Mouse (Mus musculus) intestine, embryonic 14.5 days (tissue): ENCODE data around the gene Lrrc18. TPM values are rescaled to one million over a fixed set of nuclear protein-coding genes. Genes with fewer than 3 reads are reported as not detected.
A peak's percentile ranks its signal among the peaks of the same experiment; 100 is the strongest.

ENCODE experiments used
- ATAC-seq: fragments of 200-750 bp; cut with Nextera tagmentation; replicated peaks from 2 replicates; pipeline ENCODE4 v1.8.0; 2017; ENCODE audit warnings: low read depth, moderate number of reproducible peaks, moderate TSS enrichment, moderate library complexity; ENCODE audit not compliant: low FRiP score, low TSS enrichment
- DNase-seq: peaks from one replicate; pipeline ENCODE4 v3.0.0-alpha.2; 2018; ENCODE audit warnings: low spot score
- H3K27ac ChIP-seq: fragments of 300-500 bp; sonication (generic); 2 replicates; pipeline ENCODE4 v1.5.1; 2014; ENCODE audit warnings: low read depth, mild to moderate bottlenecking, control low read depth
- H3K27me3 ChIP-seq: fragments of 300-500 bp; sonication (generic); replicated peaks from 2 replicates; pipeline ENCODE4 v1.6.1; 2014; ENCODE audit warnings: low read length, control low read depth; ENCODE audit not compliant: control insufficient read depth, insufficient read depth
- H3K36me3 ChIP-seq: fragments of 300-500 bp; sonication (generic); 2 replicates; pipeline ENCODE4 v1.6.1; 2014; ENCODE audit warnings: low read length, control low read depth; ENCODE audit not compliant: control insufficient read depth, insufficient read depth
- H3K4me1 ChIP-seq: fragments of 300-500 bp; sonication (generic); replicated peaks from 2 replicates; pipeline ENCODE4 v1.6.1; 2014; ENCODE audit warnings: low read length, control low read depth, mixed read lengths; ENCODE audit not compliant: control insufficient read depth, insufficient read depth
- H3K4me2 ChIP-seq: fragments of 300-500 bp; sonication (generic); 2 replicates; pipeline ENCODE4 v1.6.1; 2014; ENCODE audit warnings: low read length
- H3K4me3 ChIP-seq: fragments of 300-500 bp; sonication (generic); 2 replicates; pipeline ENCODE4 v1.5.1; 2014; ENCODE audit warnings: low read depth, low read length, control low read depth, mixed read lengths
- H3K9ac ChIP-seq: fragments of 300-500 bp; sonication (generic); 2 replicates; pipeline ENCODE4 v1.6.1; 2014; ENCODE audit warnings: mild to moderate bottlenecking, low read length
- H3K9me3 ChIP-seq: fragments of 300-500 bp; sonication (generic); 2 replicates; pipeline ENCODE4 v1.6.1; 2016; ENCODE audit warnings: low read length, control low read depth; ENCODE audit not compliant: control insufficient read depth
- WGBS: fragments of 180-500 bp; shearing (Covaris S2); extraction: QIAGEN DNeasy Blood & Tissue Kit; methylation state at CpG from one replicate; pipeline ENCODE4 v1.1.7; 2014; 5-methylcytosine and 5-hydroxymethylcytosine counted together
- polyA plus RNA-seq: library from polyadenylated mRNA; unstranded; fragments of >200 nt; fragmentation: Nextera tagmentation; extraction: Ambion mirVana; gene quantifications from 2 replicates; pipeline ENCODE4 v1.2.1, GENCODE M21; 2014

The Lrrc18 gene
- polyA plus RNA-seq: 0.39 and 0.47 TPM in 2 replicates

DNA sequence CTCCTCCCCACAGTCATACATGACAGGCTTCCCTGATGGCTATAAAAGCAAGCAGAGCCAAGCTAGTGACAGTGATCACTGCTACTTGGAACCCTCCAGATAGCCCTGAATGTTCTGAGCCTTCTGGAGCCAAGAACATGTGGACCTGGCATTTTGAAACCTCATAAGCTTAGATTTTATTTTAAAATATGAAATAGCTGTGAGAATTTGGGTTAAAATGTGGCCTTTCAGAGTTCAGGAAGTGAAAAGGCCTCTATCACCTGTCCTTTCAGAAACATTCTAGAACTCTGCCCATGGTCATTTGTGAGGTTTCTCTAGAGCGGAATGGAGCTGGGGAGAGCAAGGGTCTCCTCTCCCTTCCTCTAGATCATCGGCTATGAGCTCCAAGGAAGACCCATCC, at the start of gene Lrrc18:
Lrrc18 (plus strand) TSS at position 301 of the 400 bp plus-strand sequence.
- 93% methylated on average over 2 of the region's 2 CpGs for WGBS
- no peak within 1 kb of the TSS for H3K27ac ChIP-seq
- no peak for DNase-seq

DNA sequence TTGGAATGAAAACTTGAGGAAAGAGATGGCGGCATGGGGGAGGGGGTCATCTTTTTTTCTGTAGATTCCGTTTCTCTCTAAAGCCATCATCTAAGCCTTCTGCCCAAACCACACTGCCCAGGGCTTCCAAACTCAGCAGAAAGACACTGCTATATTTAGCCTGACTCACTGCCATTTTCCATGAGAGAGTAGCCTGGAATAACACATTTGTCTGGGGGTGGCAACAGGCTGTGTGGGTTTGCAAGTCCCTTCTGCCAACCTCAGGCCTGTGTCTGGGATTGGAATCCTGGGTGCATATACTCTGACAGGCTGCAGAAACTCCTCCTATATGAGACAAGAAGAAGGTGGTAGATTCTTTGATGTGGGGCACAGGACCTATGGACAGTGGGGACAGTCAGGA, 43.7 kb upstream of the Lrrc18 start:
- DNase-seq (no peak), ATAC-seq (no peak)
- Histone ChIP-seq H3K4me1 (peaks cover 11% of the 10 kb centered on the region), H3K27ac (no peak overlapping the region), H3K9me3 (no peaks in the 10 kb centered on the region), H3K4me3 (no peak overlapping the region), H3K36me3 (no peaks in the 10 kb centered on the region), H3K4me2 (no peak overlapping the region), H3K9ac (no peak overlapping the region), H3K27me3 (no peaks in the 10 kb centered on the region)
- WGBS: 94% methylated on average over 2 of the region's 2 CpGs

More for the DNA sequence above, at the start of gene Lrrc18:
- Histone ChIP-seq H3K4me2 (no peak within 1 kb of the TSS), H3K4me1 (peaks cover 6% of the 10 kb centered on the region), H3K36me3 (no peaks in the 10 kb centered on the region), H3K9ac (no peak within 1 kb of the TSS), H3K9me3 (no peaks in the 10 kb centered on the region), H3K4me3 (no peak within 1 kb of the TSS), H3K27me3 (no peaks in the 10 kb centered on the region)
- no peak for ATAC-seq

DNA sequence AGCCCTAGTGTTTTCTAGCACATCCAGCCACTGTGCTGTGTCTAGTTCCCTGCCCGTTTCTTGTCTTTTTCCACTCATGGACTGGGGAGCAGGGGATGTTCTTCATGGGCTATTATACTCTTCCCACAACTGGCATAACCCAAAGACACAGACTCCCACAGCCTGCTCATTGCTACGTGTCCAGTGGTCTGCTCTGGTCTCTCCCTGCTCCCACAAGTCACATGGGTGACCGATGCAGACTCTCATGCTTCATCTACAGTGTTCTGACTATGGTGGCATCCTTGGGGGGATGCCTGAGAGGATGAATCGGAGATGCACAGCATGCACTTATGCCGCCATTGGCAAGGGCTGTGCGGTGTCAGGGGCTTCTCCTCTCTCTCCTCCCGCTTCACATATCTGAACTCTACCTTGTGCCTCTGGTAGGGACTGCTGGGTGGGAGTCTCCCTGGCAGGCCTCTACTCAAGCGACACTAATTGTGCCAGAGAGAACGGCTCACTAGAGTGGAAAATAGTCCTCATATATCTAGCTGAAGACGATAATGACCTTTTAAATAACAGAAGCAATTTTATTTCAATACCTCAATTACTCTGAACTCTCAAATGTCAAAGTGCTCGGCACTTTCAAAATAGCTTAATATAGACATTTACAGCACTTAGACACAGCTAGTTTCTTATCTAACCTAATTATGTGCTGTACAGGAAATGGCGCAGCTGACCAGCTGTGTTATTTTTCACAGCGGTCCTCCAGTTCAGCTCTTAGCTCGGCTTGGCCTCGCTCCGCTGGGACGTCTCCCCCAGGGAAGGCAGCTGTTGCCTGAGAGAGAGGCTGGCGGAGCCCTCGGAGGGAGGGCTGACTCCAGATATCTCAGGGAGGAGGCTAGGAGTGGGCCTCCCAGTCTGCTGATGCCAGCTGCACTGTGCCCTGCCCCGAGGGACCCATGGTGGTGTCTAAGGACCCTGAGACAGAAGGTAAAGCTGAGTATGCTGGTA, 40.6 kb upstream of the Lrrc18 start:
- peak; percentile 55; the same call in 1 of the 2 replicates for ATAC-seq
- Histone ChIP-seq H3K27me3 (no peaks in the 10 kb centered on the region), H3K9me3 (no peaks in the 10 kb centered on the region), H3K9ac (no peak overlapping the region), H3K27ac (peak overlapping the region; percentile 55), H3K36me3 (no peaks in the 10 kb centered on the region), H3K4me3 (no peak overlapping the region), H3K4me2 (0 out of 2 replicates have a peak overlapping the region, but pooled peaks have one; percentile 1), H3K4me1 (peaks cover 16% of the 10 kb centered on the region)
- WGBS: 46% methylated on average over 20 of the region's 20 CpGs
- no peak for DNase-seq

DNA sequence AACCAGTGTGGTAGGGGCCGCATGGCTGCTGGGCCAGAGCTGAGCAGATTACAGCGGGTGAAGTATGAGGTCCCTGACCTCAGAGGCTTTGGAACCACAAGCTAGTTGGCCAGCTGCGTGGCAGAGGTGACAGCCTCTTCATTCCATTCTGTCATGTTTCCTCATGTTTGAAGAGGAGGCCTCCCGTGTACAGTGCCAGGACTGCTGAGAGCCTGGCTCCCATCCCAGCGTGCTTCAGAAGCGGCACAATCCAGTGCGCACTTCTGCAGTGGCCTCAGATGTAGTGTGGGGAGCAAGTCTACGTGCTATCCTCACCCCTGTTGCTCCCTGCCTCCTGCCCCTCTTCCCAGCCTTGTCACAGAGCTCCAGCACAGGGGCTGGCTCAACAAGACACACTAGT, 34.7 kb upstream of the Lrrc18 start:
- Histone ChIP-seq H3K4me3 (no peak overlapping the region), H3K9me3 (no peaks in the 10 kb centered on the region), H3K27ac (no peak overlapping the region), H3K4me2 (no peak overlapping the region), H3K27me3 (no peaks in the 10 kb centered on the region), H3K9ac (no peak overlapping the region), H3K4me1 (peaks cover 15% of the 10 kb centered on the region; the same call in 1 of the 2 replicates), H3K36me3 (no peaks in the 10 kb centered on the region)
- DNase-seq (no peak), ATAC-seq (no peak)
- whole genome bisulfite sequencing: 57% methylated on average over 8 of the region's 8 CpGs

DNA sequence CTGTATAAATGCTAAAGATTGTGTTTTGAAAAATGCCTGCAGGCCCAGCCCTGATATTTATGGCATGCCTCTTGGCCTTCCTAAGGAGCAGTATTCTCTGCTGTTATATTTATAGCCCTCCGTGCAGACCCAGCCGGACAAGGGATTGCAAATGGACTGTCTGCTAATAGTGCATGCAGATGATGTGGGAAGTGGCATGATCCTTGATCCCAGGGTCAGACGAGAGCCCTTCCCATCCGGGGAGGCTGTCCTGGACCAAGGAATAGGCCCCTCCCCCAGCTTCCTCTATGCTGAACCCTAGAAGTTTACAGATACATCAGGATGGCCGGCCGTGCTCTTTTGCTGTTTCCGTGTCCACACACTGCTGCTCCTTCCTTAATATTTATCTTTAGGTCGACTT, 32.5 kb upstream of the Lrrc18 start:
- Histone ChIP-seq H3K4me2 (no peak overlapping the region), H3K36me3 (no peaks in the 10 kb centered on the region), H3K9ac (no peak overlapping the region), H3K27ac (no peak overlapping the region), H3K27me3 (no peaks in the 10 kb centered on the region), H3K9me3 (no peaks in the 10 kb centered on the region), H3K4me1 (peaks cover 21% of the 10 kb centered on the region; the same call in 1 of the 2 replicates), H3K4me3 (no peak overlapping the region)
- DNase-seq (no peak), ATAC-seq (no peak)
- 29% methylated on average over 8 of the region's 8 CpGs for WGBS

DNA sequence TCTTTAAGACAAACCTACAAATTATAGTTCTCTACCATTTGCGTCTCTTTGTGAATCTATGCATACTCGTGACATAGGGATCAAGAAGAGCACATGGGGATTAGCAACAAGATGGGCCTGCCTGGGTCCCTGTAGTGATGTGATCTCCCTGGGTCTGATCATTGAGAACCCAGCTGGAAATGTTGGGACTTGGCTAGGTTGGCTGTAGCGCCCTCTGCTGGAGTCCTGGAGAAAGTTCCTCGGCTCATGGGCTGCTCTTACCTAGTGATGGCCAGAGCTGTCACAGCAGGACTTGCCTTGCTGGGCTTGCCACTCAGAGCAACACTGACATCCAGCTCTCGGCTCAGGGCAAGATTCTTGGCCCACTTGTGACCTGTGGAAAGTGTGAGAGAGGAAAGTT, 30.7 kb upstream of the Lrrc18 start:
- Histone ChIP-seq H3K9me3 (no peaks in the 10 kb centered on the region), H3K36me3 (no peaks in the 10 kb centered on the region), H3K4me2 (no peak overlapping the region), H3K4me3 (no peak overlapping the region), H3K27me3 (no peaks in the 10 kb centered on the region), H3K9ac (no peak overlapping the region), H3K27ac (no peak overlapping the region), H3K4me1 (peaks cover 21% of the 10 kb centered on the region; the same call in 1 of the 2 replicates)
- WGBS: 58% methylated on average over 5 of the region's 5 CpGs
- DNase-seq (peak; percentile 75), ATAC-seq (0 out of 2 replicates have a peak, but pooled peaks have one; percentile 20)

DNA sequence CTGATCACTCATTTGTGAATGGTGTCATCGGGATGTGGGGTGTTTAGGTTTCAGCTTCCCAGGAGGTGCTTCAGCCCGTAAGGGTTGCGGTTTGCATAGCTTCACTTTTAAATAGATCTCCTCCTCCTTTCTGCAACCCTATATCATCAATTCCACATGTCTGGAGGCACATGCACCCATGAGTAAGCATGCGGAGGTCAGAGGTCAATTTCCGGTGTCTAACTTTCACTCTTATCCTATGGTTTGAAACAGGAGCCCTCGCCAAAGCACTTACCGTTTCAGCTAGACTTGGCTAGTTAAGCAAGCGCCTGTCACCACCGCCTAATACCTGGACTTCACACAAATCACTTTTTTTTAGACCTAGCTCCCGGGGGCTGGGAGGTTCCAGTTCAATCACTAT, 26.4 kb upstream of the Lrrc18 start:
- Histone ChIP-seq H3K27ac (no peak overlapping the region), H3K36me3 (no peaks in the 10 kb centered on the region), H3K4me1 (peaks cover 13% of the 10 kb centered on the region; the same call in 1 of the 2 replicates), H3K4me2 (no peak overlapping the region), H3K27me3 (no peaks in the 10 kb centered on the region), H3K4me3 (no peak overlapping the region), H3K9ac (no peak overlapping the region), H3K9me3 (no peaks in the 10 kb centered on the region)
- WGBS: 68% methylated on average over 10 of the region's 10 CpGs
- DNase-seq (no peak), ATAC-seq (no peak)

DNA sequence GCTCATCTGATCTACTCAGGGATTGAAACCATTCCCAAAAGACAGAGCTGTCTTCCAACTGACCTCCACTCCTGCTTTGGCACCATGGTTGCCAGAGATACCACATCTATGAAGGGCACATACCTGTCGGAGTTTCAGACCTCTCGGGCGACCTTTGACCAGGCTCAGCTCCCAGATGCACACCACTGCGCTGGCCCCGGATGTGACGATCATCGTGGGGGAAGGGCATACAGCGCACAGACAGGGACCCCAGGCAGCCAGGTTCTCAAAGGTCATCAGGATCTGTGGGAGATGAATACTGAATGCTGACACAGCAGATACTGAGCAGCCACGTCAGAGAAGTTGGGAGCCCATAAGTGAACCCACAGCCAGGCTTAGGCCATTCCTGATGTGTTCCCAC, 20.5 kb upstream of the Lrrc18 start:
- no peak overlapping the region for H3K9ac ChIP-seq
- no peaks in the 10 kb centered on the region for H3K27me3 ChIP-seq
- no peak overlapping the region for H3K27ac ChIP-seq
- WGBS: 64% methylated on average over 9 of the region's 9 CpGs
- no peaks in the 10 kb centered on the region for H3K4me1 ChIP-seq
- ATAC-seq (no peak), DNase-seq (no peak)
- no peaks in the 10 kb centered on the region for H3K9me3 ChIP-seq
- H3K4me2 ChIP-seq: no peak overlapping the region
- no peaks in the 10 kb centered on the region for H3K36me3 ChIP-seq
- H3K4me3 ChIP-seq: no peak overlapping the region
